Mouse (Mus musculus): Measurements from ENCODE around the gene Gipc2.

DNA sequence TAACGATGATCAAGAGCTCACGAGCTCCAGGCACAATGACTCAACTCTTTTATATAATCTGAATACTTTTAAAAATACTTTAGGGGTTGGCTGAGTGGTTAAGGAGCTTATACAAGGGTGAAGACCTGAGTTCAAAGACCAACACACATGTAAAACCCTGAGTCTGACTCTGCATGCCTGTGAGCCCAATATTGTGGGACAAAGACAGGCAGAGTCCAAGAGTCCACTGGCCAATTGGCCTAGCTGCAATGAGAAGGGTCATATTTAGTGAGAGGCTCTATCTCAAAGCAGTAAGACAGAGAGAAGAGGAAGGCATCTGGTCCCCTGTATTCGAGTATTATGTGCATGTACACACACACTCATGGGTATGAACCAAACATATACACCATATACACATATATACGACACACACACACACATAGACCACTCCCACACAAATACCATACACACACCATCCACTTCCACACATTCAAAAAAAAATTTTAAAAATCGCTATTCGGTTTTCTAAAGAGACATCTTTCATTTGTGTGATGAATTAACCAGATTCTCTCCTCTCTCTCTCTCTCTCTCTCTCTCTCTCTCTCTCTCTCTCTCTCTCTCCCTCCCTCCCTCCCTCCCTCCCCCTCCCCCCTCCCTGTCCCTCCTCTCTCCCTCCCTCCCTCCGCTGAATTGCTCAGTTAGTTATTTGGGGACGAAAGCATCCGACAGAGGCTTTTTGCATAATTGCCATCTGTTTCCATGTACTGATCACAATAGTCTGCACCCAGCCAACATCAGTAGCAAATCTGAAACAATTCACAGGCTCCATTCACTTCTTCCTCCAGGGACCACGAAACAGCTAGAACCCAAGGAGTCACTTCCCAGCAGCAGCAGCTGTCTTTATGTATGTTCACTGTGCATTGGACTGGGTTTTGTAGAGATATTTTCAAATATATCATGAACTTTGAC is 7.4 kb downstream of the Gipc2 start:
- TF ChIP-seq CTCF (IDR thresholded peaks at IDR 0.05; ENCODE audit: borderline replicate concordance, insufficient read depth, low read length): no peak
- no peak for TF ChIP-seq POLR2A (IDR thresholded peaks at IDR 0.05; ENCODE audit: low read depth, low read length)

Measured in embryonic fibroblast, embryonic 13.5 days (primary cell).